Mouse (Mus musculus) adrenal gland (tissue): ENCODE measurements around the gene Capzb.

Experiments
- intact Hi-C: fragments of 180-260 bp; cut with DNase I; formaldehyde crosslinking; loops from one replicate; pipeline ENCODE4 v1.15.1; 2025

Gene Capzb

DNA sequence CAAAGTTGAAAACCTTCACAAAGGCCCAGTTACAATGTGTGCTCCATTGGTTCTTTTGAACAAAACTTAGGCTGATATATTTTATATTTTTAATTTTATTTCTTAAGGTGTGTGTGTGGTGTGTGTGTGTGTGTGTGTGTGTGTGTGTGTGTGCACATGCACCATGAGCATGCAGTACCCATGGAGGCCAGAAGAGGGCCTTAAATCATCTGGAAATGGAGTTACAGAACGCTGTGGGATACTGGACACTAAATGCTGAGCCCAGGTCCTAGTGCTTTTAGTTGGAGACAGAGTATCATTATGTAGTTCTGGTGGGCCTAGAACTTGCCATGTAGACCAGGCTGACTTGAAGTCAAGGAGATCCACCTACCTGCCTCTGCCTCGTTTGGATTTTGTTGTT, 13.5 kb upstream of the Capzb start:
- intact Hi-C loops: loop anchor here (5.0 kb wide), 1 partner anchor 92 kb away; no protein-coding TSS in a partner anchor

- intact Hi-C loops: loop anchor here (5.0 kb wide), 1 partner anchor 93 kb away; no protein-coding TSS in a partner anchor
Measured at GRCm38 (mm10) chr4:139179731-139180625, 12.7 kb upstream of the Capzb start.

GRCm38 (mm10) chr4:139182511-139182910, 10.2 kb upstream of the Capzb start:
- intact Hi-C loops: no loop called here

GRCm38 (mm10) chr4:139185766-139186442, 6.8 kb upstream of the Capzb start:
- intact Hi-C loops: no loop called here

DNA sequence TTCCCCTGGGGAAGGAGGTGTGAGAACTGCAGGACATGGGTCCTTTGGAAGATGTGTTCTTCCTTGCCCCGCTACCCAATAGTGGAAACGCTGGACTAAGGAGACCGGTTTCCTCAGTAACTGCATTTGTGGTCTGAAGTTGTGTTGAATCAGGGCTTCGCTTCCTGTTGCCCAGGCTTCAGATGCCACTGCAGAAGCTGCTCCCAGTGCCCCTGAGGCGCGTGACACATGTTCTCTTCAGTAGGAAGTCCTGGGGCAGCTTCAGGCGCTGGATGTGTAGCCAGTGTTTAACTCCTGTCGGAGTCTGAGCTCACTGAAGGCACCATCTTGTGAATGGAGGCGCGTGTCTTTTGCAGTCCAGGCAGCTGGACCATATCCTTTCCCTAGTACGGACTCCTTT, 4.8 kb upstream of the Capzb start:
- intact Hi-C loops: no loop called here

- intact Hi-C loops: no loop called here
Measured at GRCm38 (mm10) chr4:139191605-139192498, 847 bp upstream of the Capzb start.

DNA sequence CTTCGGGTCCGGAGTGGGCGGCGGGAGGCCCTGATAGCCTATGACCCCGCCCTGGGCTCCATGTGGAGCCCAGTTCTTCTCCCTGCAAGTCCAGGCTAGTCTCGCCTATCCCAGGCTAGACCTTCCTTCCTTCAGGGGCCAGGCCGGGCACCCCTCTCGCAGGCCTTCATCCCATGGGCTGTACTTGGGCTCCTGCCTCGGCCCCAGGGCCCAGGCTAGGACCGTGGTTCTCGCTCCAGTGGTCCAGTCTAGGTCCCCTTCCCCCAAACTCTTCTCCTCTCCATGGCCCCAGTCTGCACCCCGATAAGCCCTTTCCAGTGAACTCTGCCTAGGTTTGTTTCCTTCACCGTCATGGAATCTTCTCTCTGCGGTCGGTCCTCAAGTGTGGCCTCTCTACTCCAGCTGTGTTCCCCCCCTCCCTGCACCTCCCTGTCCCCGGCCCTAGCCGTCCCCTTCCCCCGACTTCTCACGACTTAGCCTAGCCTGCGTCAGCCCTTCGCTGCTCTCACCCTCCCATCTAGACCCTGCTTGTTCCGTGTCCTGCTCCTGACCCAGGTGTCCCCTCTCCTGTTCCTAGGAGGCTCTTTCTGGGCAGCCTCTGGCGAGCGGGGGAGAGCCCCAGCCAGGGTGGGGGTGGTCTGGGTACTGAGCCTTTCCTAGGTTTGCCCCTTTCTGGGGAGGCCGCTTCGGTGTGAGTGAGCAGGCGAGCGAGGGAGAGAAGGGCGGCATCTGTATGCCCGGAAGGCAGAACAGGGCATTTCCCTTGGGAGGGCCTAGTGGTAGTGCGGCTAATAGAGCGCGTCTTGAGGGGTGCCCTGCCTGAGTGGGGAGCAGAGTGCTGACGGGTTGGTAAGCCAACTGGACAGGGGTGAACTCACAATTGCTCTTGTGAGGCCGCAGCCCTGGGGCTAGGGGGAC, 736 bp downstream of the Capzb start:
- intact Hi-C loops: no loop called here

DNA sequence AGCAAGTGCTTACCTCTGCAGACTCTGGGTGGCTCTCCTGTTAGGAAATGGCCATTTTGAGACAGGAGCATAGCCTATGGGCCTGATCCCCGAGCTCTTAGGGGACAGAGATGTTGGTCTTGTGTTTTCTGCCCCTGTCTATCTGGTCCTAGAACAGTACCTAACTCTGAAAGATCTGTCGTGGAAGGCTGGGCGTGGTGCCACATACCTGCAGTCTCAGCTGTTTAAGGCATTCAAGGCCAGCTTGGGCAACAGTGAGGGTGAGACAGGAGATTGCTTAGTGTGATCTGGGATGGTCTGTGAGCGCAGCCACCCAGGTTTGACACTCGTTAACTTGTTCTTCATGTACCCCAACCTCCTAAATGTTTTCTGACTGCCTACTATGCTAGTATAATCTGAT, 2.4 kb downstream of the Capzb start:
- intact Hi-C loops: loop anchor here (5.0 kb wide), 1 partner anchor 37 kb away; no protein-coding TSS in a partner anchor

GRCm38 (mm10) chr4:139196464-139196863, 3.8 kb downstream of the Capzb start:
- intact Hi-C loops: loop anchor here (5.0 kb wide), 1 partner anchor 36 kb away; no protein-coding TSS in a partner anchor

DNA sequence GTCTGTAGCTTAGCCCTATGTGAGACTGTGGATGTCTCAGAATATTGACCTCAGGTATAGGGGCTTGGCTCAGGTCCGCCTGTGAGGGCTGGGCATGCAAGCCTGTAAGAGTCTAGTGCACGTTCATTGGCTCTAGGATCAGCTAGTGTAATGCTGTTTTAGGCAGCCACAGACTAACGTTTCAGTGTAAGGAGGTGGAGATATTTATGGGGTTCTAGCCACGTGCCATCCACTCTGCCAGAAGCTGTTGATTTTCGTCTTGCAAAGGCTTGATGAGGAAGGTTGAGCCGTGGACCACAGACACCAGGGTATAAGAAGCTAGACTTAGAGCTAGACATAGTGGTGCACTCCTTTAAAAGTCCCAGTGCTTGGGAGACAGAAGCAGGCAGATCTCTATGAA, 4.2 kb downstream of the Capzb start:
- intact Hi-C loops: loop anchor here (5.0 kb wide), 1 partner anchor 35 kb away; no protein-coding TSS in a partner anchor

DNA sequence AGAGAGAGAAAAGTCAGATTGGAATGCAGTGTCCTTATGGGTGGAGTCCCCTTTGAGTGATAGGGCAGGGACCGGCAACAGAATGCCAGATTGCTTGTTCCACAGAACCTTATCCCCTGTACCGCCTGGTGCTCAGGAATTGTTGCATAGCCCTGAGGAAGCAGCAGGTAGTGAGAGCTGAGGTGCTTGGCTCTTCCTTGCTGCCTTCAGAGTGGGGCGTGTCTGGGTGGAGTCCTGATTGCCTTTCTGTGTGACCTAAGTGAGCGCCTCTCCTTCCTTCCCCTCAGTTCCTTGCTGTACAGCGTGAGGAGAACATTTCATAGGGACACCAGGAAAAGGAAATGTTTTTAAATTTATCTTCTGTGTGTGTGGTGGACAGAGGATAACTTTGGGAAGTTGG, 4.8 kb downstream of the Capzb start:
- intact Hi-C loops: loop anchor here (5.0 kb wide), 1 partner anchor 35 kb away; no protein-coding TSS in a partner anchor

GRCm38 (mm10) chr4:139198004-139198689, 5.4 kb downstream of the Capzb start:
- intact Hi-C loops: loop anchor here (5.0 kb wide), 1 partner anchor 34 kb away; no protein-coding TSS in a partner anchor

GRCm38 (mm10) chr4:139199126-139199525, 6.4 kb downstream of the Capzb start:
- intact Hi-C loops: loop anchor here (5.0 kb wide), 1 partner anchor 33 kb away; no protein-coding TSS in a partner anchor

- intact Hi-C loops: loop anchor here (5.0 kb wide), 1 partner anchor 32 kb away; no protein-coding TSS in a partner anchor
Measured at GRCm38 (mm10) chr4:139199703-139200340, 7.1 kb downstream of the Capzb start.

GRCm38 (mm10) chr4:139200946-139201345, 8.2 kb downstream of the Capzb start:
- intact Hi-C loops: no loop called here

- intact Hi-C loops: no loop called here
Measured at GRCm38 (mm10) chr4:139202556-139202955, 9.9 kb downstream of the Capzb start.

GRCm38 (mm10) chr4:139203381-139203780, 10.7 kb downstream of the Capzb start:
- intact Hi-C loops: no loop called here

DNA sequence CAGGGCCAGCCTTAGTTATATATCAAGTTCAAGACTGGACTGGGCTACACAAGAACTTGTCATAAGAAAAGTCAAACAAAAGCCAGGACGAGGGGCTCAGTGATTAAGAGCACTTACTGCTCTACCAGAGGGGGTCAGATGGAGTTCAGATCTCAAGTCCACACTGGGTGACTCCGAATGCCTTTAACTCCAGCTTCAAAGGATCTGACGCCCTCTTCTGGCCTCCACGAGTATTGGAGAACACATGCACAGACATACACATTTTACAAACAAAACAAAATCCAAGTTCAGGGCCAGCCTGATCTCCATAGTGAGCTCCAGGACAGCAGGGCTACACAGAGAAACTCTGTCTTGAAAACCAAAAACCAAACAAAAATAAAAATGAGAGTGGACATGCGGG, 13.1 kb downstream of the Capzb start:
- intact Hi-C loops: no loop called here
